Mouse (Mus musculus) heart, postnatal 25 days (tissue): ENCODE measurements at regions not wholly inside any gene's neighbourhood (a gene's known extent, or its start where the extent isn't known, plus 50 kb on each side); places are given as distances from the start of the nearest gene placed in this dataset. TPM values are rescaled to one million over a fixed set of nuclear protein-coding genes. Genes with fewer than 3 reads are reported as not detected.

Experiments
- DNase-seq: peaks from one replicate; pipeline ENCODE4 v3.0.0; 2022; ENCODE audit warnings: low spot score
- intact Hi-C: fragments of 180-260 bp; cut with DNase I; formaldehyde crosslinking; loops from one replicate; pipeline ENCODE4 v1.15.1; 2025
- microRNA-seq: library from miRNA; unstranded; fragments of <30 nt; microRNA quantifications from one replicate; pipeline ENCODE4 v1.2.0, GENCODE M21; 2022

GRCm38 (mm10) chr5:64739311-64740261 lies 63.6 kb upstream of the Klf3 start:
- DNase-seq, result no peak
- intact Hi-C loops, result no loop called here

- DNase-seq, result no peak
- intact Hi-C loops, result no loop called here
These were observed 59.1 kb upstream of the Klf3 start for GRCm38 (mm10) chr5:64744041-64744440.

- intact Hi-C loops, result no loop called here
- DNase-seq, result no peak
These were observed 58.7 kb upstream of the Klf3 start for GRCm38 (mm10) chr5:64744455-64744854.

GRCm38 (mm10) chr5:64747461-64747860 lies 55.7 kb upstream of the Klf3 start:
- intact Hi-C loops, result loop anchor here (5.0 kb wide), 2 partner anchors 35 to 45 kb away; no protein-coding TSS in a partner anchor
- DNase-seq, result no peak

- no peak for DNase-seq
- intact Hi-C loops, result loop anchor here (5.0 kb wide), 2 partner anchors 37 to 43 kb away; no protein-coding TSS in a partner anchor
These were observed 53.6 kb upstream of the Klf3 start for GRCm38 (mm10) chr5:64749415-64750166.

GRCm38 (mm10) chr5:64750406-64750805 lies 52.8 kb upstream of the Klf3 start:
- no peak for DNase-seq

GRCm38 (mm10) chr5:64750976-64751656 lies 52.1 kb upstream of the Klf3 start:
- DNase-seq, result no peak
- intact Hi-C loops, result no loop called here

More at GRCm38 (mm10) chr5:64750406-64750805, 52.8 kb upstream of the Klf3 start:
- intact Hi-C loops, result no loop called here

- intact Hi-C loops, result no loop called here
- DNase-seq, result no peak
These were observed 49.9 kb upstream of the Klf3 start for GRCm38 (mm10) chr5:64753142-64753750.

Small RNAs in the stretch of these regions (microRNA-seq; reads per million reads assigned to microRNA genes)
- gene Gm25306, result not detected
